Comparison of ENCODE assay signal across 19 mouse cellular contexts in the genomic region with DNA sequence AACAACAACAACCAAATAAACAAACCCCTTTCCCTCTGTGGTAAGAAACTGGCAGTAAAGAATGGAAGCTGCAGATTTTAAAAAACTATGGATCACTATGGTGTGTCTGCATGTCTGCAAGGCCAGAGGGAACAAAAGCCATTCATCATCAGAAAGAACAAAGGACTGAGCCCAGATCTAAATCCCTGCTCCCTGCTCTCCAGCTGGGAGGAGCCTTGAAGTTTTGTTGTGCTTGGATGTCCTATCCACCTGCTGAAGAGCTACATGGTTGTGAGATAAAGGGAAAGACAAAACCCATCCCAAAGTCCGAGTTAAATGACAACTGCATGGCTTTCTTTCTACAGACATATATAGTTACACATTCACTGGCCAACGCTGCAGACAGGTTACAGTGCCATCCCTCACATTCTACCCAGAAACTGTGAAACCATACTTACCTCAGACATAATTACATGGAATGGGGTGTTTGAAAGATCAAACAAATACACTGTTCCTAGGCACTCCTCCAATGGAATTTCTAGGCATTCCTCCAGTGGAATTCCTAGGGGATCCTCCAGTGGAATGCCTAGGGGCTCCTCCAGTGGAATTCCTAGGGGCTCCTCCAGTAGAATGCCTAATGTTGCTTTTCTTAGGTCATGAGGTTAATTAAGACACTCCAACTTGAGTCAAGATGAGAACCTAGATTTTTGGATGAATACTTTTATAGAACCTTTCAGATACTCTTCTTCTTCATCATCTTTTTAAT.
A peak's percentile ranks its signal among the peaks of the same experiment; 100 is the strongest.
DNase-seq lines count a peak whose midpoint lies in the region; ATAC-seq and TF ChIP-seq lines count a peak whose summit lies in the region.
"Had no signal": no experiment of that assay in that cellular context is flagged by ENCODE, and none has a peak within 500 bp of the region (broad histone marks: within the 10 kb centered on the region; RNA-seq: fewer than 3 reads in every experiment).

No protein-coding gene starts in this region.

- H3K27me3 ChIP-seq in forebrain, embryonic 14.5 days (replicated peaks; ENCODE audit: control insufficient read depth, insufficient read depth, low read length) = no peaks in the 10 kb centered on the region
- no peaks in the 10 kb centered on the region for H3K27me3 ChIP-seq in forebrain, embryonic 10.5 days (ENCODE audit: poor library complexity, severe bottlenecking)
- H3K27me3 ChIP-seq in kidney, postnatal 0 days (ENCODE audit: insufficient read depth, low read length) = no peaks in the 10 kb centered on the region
- H3K27me3 ChIP-seq: embryonic facial prominence, embryonic 13.5 days; forebrain, embryonic 12.5 days; heart, embryonic 15.5 days had no signal

- H3K4me2 ChIP-seq in forebrain, embryonic 14.5 days (ENCODE audit: low read length) = no peak overlapping the region
- H3K4me2 ChIP-seq in kidney, postnatal 0 days (ENCODE audit: low read length) = no peak overlapping the region
- H3K4me2 ChIP-seq: embryonic facial prominence, embryonic 13.5 days; forebrain, embryonic 12.5 days; heart, embryonic 15.5 days had no signal

- H3K9ac ChIP-seq in forebrain, embryonic 14.5 days (ENCODE audit: low read length) = no peak overlapping the region
- no peak overlapping the region for H3K9ac ChIP-seq in kidney, postnatal 0 days (ENCODE audit: low read depth, low read length)
- H3K9ac ChIP-seq: embryonic facial prominence, embryonic 13.5 days; forebrain, embryonic 12.5 days; heart, embryonic 15.5 days; liver, embryonic 14.5 days had no signal

- no peak overlapping the region for H3K4me3 ChIP-seq in forebrain, embryonic 14.5 days (ENCODE audit: low read depth, low read length)
- H3K4me3 ChIP-seq in forebrain, embryonic 10.5 days = no peak overlapping the region
- H3K4me3 ChIP-seq in kidney, postnatal 0 days (replicated peaks; ENCODE audit: low read depth, low read length) = no peak overlapping the region
- H3K4me3 ChIP-seq: embryonic facial prominence, embryonic 13.5 days; forebrain, embryonic 12.5 days; heart, embryonic 15.5 days had no signal

- no peaks in the 10 kb centered on the region for H3K9me3 ChIP-seq in forebrain, embryonic 14.5 days (replicated peaks; ENCODE audit: control insufficient read depth, low read length)
- H3K9me3 ChIP-seq in forebrain, embryonic 10.5 days = no peaks in the 10 kb centered on the region
- no peaks in the 10 kb centered on the region for H3K9me3 ChIP-seq in kidney, postnatal 0 days (replicated peaks; ENCODE audit: low read length)
- H3K9me3 ChIP-seq: embryonic facial prominence, embryonic 13.5 days; forebrain, embryonic 12.5 days; heart, embryonic 15.5 days had no signal

- no peak for TF ChIP-seq CTCF in kidney, postnatal 0 days (IDR thresholded peaks at IDR 0.05; ENCODE audit: low read depth)

- peak; percentile 14 for DNase-seq in forebrain, embryonic 14.5 days (ENCODE audit: low spot score)
- DNase-seq in forebrain, embryonic 10.5 days (ENCODE audit: extremely low spot score, low spot score) = no peak
- peak; percentile 27 for DNase-seq in kidney, postnatal 0 days (ENCODE audit: low spot score)
- no peak for DNase-seq in kidney, adult 18-20 months
- DNase-seq in 3T3-L1 (ENCODE audit: low read depth, low spot score) = peak; percentile 4
- DNase-seq in embryo, embryonic 10 days (ENCODE audit: low spot score) = peak; percentile 22
- no peak for DNase-seq in urinary bladder, postnatal 4 days (ENCODE audit: low spot score in 2 of 2)
- DNase-seq in layer of hippocampus, postnatal 36 days = no peak
- DNase-seq: adrenal gland, postnatal 25 days; cerebellum, postnatal 10 days; kidney, postnatal 36 days; left cerebral cortex, postnatal 4 days; lung, postnatal 36 days; thymus, adult 18-20 months had no signal

- ATAC-seq in forebrain, embryonic 14.5 days = no peak
- ATAC-seq in kidney, postnatal 0 days (replicated peaks; ENCODE audit: low FRiP score, low read depth) = no peak
- ATAC-seq: midbrain, embryonic 16.5 days had no signal

- 29% methylated on average over 2 of the region's 2 CpGs for WGBS in forebrain, embryonic 14.5 days
- 22% methylated on average over 2 of the region's 2 CpGs for WGBS in forebrain, embryonic 10.5 days
- WGBS in kidney, postnatal 0 days = 29% methylated on average over 2 of the region's 2 CpGs

- H3K36me3 ChIP-seq in forebrain, embryonic 14.5 days (ENCODE audit: control insufficient read depth, insufficient read depth, low read length) = no peaks in the 10 kb centered on the region
- H3K36me3 ChIP-seq in forebrain, embryonic 10.5 days (replicated peaks) = no peaks in the 10 kb centered on the region
- no peaks in the 10 kb centered on the region for H3K36me3 ChIP-seq in kidney, postnatal 0 days (ENCODE audit: insufficient read depth, low read length)
- H3K36me3 ChIP-seq: embryonic facial prominence, embryonic 13.5 days; forebrain, embryonic 12.5 days; heart, embryonic 15.5 days had no signal

- H3K27ac ChIP-seq in forebrain, embryonic 14.5 days (ENCODE audit: low read depth, low read length) = no peak overlapping the region
- H3K27ac ChIP-seq in forebrain, embryonic 10.5 days = no peak overlapping the region
- no peak overlapping the region for H3K27ac ChIP-seq in kidney, postnatal 0 days
- H3K27ac ChIP-seq: embryonic facial prominence, embryonic 13.5 days; forebrain, embryonic 12.5 days; heart, embryonic 15.5 days; liver, embryonic 14.5 days had no signal

- H3K4me1 ChIP-seq in forebrain, embryonic 14.5 days (ENCODE audit: control insufficient read depth, insufficient read depth, low read length) = no peaks in the 10 kb centered on the region
- peaks cover 19% of the 10 kb centered on the region for H3K4me1 ChIP-seq in forebrain, embryonic 10.5 days
- no peaks in the 10 kb centered on the region for H3K4me1 ChIP-seq in kidney, postnatal 0 days (replicated peaks; ENCODE audit: insufficient read depth, low read length)
- H3K4me1 ChIP-seq: embryonic facial prominence, embryonic 13.5 days; heart, embryonic 15.5 days had no signal

Comparison
In these comparisons a context has a peak if more than half of its experiments do, and no peak if none do; other contexts are left out.
1. DNase-seq: peak in forebrain, embryonic 14.5 days (single experiment), kidney, postnatal 0 days (single experiment), 3T3-L1 (single experiment) and embryo, embryonic 10 days (single experiment); none in forebrain, embryonic 10.5 days (single experiment), kidney, adult 18-20 months (single experiment), urinary bladder, postnatal 4 days (0 of 2) and layer of hippocampus, postnatal 36 days (0 of 2).